Mouse (Mus musculus): ENCODE results near the gene Zfp672. TPM values are rescaled to one million over a fixed set of nuclear protein-coding genes. Genes with fewer than 3 reads are reported as not detected.
"Not testable (repeated sequence)": the region's sequence is repeated elsewhere in the genome, so short reads cannot be mapped to it uniquely, and the experiment has no call there.

Gene Zfp672
- polyA plus RNA-seq, 1 experiment: 75.8 TPM

DNA sequence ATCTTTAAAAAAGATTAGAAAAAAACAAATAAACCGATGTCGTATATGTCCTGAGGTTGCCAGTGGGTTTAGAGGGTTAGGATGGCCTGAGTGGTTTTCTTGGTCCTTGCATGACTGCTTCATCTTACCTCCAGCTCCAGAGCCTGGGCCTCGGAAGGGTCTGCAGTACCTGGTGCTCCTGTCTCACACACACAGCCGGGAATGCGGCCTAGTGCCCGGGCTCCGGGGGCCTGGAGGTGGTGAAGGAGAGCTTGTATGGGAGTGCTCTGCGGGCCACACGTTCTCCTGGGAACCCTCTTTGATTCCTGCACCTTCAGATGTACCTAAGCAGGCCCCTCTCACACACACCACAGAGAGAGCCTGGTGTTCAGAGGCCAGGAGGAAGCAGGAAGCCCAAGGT lies 21.5 kb downstream of the Zfp672 start:
- Histone ChIP-seq H3K4me1 (ENCODE audit: control insufficient read depth, insufficient read depth, insufficient read length, low read length) (0 out of 2 replicates have a peak, but pooled peaks cover 3% of the 10 kb centered on the region), H3K27ac (replicated peaks; ENCODE audit: low read depth, low read length) (no peak overlapping the region), H3K4me3 (ENCODE audit: insufficient read depth, low read depth, low read length) (no peak overlapping the region)

DNA sequence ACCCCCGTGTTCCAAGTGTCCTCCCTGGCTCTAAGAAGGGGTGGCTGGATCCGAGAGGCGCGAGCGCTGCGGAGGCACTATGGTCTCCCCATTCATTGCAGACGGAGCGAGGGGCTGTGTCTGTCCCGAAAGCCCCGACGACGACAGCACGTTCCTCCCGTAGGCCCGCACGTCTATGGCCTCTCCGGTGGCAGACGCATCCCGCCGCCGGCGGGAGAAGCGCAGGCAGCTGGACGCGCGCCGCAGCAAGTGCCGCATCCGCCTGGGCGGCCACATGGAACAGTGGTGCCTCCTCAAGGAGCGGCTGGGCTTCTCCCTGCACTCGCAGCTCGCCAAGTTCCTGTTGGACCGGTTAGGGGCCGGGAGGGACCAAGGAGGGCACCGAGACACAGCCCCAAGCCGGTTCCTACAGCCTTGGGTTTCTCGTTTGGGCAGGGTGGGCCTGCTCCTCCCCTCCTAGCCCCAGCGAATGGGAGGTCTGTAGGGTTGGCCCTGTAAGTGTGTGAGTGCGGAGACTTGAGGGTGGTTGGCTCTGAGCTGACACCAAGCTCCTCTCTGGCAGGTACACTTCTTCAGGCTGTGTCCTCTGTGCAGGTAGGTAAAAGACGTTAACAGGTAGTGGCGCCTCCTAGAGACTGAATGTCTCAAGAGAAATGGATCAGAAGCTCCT lies 22.6 kb downstream of the Zfp672 start:
- no peak overlapping the region for H3K27ac ChIP-seq (replicated peaks; ENCODE audit: low read depth, low read length)
- H3K4me3 ChIP-seq (ENCODE audit: insufficient read depth, low read depth, low read length): peak overlapping the region; percentile 65
- 0 out of 2 replicates have a peak, but pooled peaks cover 5% of the 10 kb centered on the region for H3K4me1 ChIP-seq (ENCODE audit: control insufficient read depth, insufficient read depth, insufficient read length, low read length)

- no peak within 1 kb of the TSS for H3K27ac ChIP-seq (replicated peaks; ENCODE audit: low read depth, low read length)
- H3K4me1 ChIP-seq (ENCODE audit: control insufficient read depth, insufficient read depth, insufficient read length, low read length): 0 out of 2 replicates have a peak, but pooled peaks cover 5% of the 10 kb centered on the region
- peak within 1 kb of the TSS; percentile 65 for H3K4me3 ChIP-seq (ENCODE audit: insufficient read depth, low read depth, low read length)
These were observed 23.3 kb downstream of the Zfp672 start, which contains the start of gene Zfp692 for GRCm38 (mm10) chr11:58306860-58307308. Zfp692 (plus strand) TSS chr11:58307069.

DNA sequence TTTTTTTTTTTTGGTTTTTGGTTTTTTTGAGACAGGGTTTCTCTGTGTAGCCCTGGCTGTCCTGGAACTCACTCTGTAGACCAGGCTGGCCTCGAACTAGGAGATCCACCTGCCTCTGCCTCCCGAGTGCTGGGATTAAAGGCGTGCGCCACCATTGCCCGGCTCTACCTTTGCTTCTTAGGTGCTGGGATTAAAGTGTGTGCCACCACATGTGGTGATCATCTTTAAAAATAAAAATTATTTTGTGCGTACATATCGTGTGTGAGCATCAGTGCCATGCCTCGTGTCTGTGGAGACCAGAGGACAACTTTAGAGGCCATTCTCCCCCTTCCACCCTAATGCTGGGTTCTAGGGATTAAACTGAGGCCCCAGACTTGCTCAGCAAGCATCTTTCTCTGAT lies 24.8 kb downstream of the Zfp672 start:
- not testable (repeated sequence) for H3K27ac ChIP-seq (replicated peaks; ENCODE audit: low read depth, low read length); H3K4me3 ChIP-seq (ENCODE audit: insufficient read depth, low read depth, low read length); H3K4me1 ChIP-seq (ENCODE audit: control insufficient read depth, insufficient read depth, insufficient read length, low read length)

- Histone ChIP-seq H3K4me3 (ENCODE audit: insufficient read depth, low read depth, low read length) (no peak overlapping the region), H3K27ac (replicated peaks; ENCODE audit: low read depth, low read length) (no peak overlapping the region), H3K4me1 (ENCODE audit: control insufficient read depth, insufficient read depth, insufficient read length, low read length) (0 out of 2 replicates have a peak, but pooled peaks cover 5% of the 10 kb centered on the region)
These were observed 26.5 kb downstream of the Zfp672 start for GRCm38 (mm10) chr11:58303594-58303993.

DNA sequence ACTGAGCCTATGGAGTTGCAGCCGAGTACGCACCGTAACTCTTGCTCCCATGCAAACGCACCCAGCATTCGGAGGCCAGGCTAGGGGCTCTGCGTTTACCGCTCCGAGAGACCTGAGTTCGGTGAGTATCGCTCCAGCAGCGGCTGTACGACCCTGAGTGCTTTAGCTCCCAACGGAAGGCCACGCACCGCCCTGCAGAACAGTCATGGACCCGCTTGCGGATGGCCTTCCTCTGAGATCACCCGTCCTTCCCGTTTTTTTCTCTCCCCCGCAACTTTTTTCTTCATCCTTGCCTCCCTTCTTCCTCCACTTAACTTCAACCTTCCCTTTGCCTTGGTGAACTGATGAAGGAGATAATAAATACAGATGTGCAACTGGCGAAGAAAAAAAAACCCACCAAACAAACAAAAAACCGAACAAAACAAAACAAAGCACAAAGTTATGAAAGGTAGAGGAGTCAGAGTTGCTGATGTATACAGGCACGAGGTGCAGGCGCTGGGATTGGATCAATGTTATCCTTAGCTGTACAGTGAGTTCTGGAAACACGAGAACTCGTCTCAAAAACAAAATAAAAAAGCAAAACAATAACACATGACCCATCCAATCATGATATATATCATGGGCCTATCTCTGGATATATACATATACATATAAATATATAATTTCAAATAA lies 27.2 kb downstream of the Zfp672 start:
- H3K4me1 ChIP-seq (ENCODE audit: control insufficient read depth, insufficient read depth, insufficient read length, low read length): 0 out of 2 replicates have a peak, but pooled peaks cover 5% of the 10 kb centered on the region
- H3K27ac ChIP-seq (replicated peaks; ENCODE audit: low read depth, low read length): peak overlapping the region; percentile 26
- peak overlapping the region; percentile 78 for H3K4me3 ChIP-seq (ENCODE audit: insufficient read depth, low read depth, low read length)

DNA sequence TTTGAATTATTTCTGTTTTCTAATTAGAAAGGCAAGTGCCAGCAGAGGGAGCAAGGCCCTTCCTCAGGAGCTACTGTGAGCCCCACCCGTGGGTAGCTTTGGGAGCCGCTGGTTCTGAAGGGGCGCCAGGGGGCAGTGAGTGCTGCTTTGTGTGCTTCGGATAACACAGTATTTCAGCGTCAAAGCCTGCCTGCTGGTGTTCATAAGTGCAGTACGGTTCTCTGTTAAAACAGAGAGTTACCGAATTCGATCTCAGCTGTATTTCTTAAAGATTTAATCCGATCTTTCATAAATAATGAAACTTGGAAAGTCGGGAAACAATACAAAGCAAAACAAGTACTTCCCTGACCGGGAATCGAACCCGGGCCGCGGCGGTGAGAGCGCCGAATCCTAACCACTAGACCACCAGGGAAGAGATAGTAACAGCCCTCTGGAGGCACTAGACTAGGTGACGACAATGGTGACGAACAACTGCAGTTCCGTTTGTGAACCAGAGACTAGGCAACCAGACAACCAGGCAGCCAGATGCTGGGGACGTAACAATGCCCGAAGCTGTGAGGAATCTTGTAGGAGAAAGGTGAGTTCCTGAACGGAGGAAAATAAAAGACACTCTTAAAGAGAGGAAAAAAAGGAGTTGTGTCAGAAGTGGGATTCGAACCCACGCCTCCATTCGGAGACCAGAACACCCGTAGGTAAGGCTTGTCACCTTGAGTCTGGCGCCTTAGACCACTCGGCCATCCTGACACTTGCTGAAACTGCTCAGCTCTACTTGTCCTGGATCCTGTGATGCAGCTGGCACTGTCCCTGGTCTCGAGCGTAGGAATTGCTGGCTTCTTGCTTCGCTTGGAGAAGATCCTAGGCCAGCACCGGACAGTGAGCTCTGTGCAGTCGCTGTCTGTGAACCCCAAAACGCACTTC lies 28.0 kb downstream of the Zfp672 start:
- Histone ChIP-seq H3K4me1 (ENCODE audit: control insufficient read depth, insufficient read depth, insufficient read length, low read length) (0 out of 2 replicates have a peak, but pooled peaks cover 2% of the 10 kb centered on the region), H3K27ac (replicated peaks; ENCODE audit: low read depth, low read length) (peak overlapping the region; percentile 39), H3K4me3 (ENCODE audit: insufficient read depth, low read depth, low read length) (peak overlapping the region; percentile 78)

DNA sequence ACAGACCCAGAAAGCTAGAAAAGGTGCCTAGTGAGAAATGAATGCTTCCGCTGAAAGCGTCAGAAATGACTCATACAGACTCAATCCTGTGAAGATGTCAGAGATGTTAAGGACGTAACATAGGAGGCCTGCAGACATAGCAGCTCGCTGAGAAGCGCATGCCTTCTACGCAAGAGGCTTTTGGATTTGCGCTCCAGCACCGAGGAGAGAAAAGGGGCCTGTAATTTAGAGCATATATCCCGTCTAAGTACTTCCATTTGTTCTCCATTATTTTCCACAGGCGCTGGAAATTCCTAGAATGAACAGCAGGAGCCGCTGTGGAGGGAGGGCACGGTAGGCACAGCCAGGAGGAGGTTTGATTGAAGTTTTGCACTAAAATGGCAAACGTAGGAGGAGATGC lies 29.1 kb downstream of the Zfp672 start:
- H3K4me1 ChIP-seq (ENCODE audit: control insufficient read depth, insufficient read depth, insufficient read length, low read length): 0 out of 2 replicates have a peak, but pooled peaks cover 2% of the 10 kb centered on the region
- peak overlapping the region; percentile 42 for H3K4me3 ChIP-seq (ENCODE audit: insufficient read depth, low read depth, low read length)
- no peak overlapping the region for H3K27ac ChIP-seq (replicated peaks; ENCODE audit: low read depth, low read length)

GRCm38 (mm10) chr11:58297396-58297795 lies 32.7 kb downstream of the Zfp672 start:
- Histone ChIP-seq H3K4me3 (ENCODE audit: insufficient read depth, low read depth, low read length) (no peak overlapping the region), H3K4me1 (ENCODE audit: control insufficient read depth, insufficient read depth, insufficient read length, low read length) (no peaks in the 10 kb centered on the region), H3K27ac (replicated peaks; ENCODE audit: low read depth, low read length) (no peak overlapping the region)

- H3K4me3 ChIP-seq (ENCODE audit: insufficient read depth, low read depth, low read length): no peak overlapping the region
- H3K27ac ChIP-seq (replicated peaks; ENCODE audit: low read depth, low read length): no peak overlapping the region
- H3K4me1 ChIP-seq (ENCODE audit: control insufficient read depth, insufficient read depth, insufficient read length, low read length): no peaks in the 10 kb centered on the region
These were observed 37.3 kb downstream of the Zfp672 start for GRCm38 (mm10) chr11:58292791-58293190.

GRCm38 (mm10) chr11:58290812-58291211 lies 39.3 kb downstream of the Zfp672 start:
- Histone ChIP-seq H3K4me1 (ENCODE audit: control insufficient read depth, insufficient read depth, insufficient read length, low read length) (no peaks in the 10 kb centered on the region), H3K27ac (replicated peaks; ENCODE audit: low read depth, low read length) (no peak overlapping the region), H3K4me3 (ENCODE audit: insufficient read depth, low read depth, low read length) (no peak overlapping the region)

GRCm38 (mm10) chr11:58289992-58290682 lies 40.0 kb downstream of the Zfp672 start:
- Histone ChIP-seq H3K4me1 (ENCODE audit: control insufficient read depth, insufficient read depth, insufficient read length, low read length) (no peaks in the 10 kb centered on the region), H3K4me3 (ENCODE audit: insufficient read depth, low read depth, low read length) (no peak overlapping the region), H3K27ac (replicated peaks; ENCODE audit: low read depth, low read length) (no peak overlapping the region)

- Histone ChIP-seq H3K27ac (replicated peaks; ENCODE audit: low read depth, low read length) (no peak overlapping the region), H3K4me1 (ENCODE audit: control insufficient read depth, insufficient read depth, insufficient read length, low read length) (no peaks in the 10 kb centered on the region), H3K4me3 (ENCODE audit: insufficient read depth, low read depth, low read length) (no peak overlapping the region)
These were observed 47.6 kb downstream of the Zfp672 start for GRCm38 (mm10) chr11:58282518-58282917.

- no peaks in the 10 kb centered on the region for H3K4me1 ChIP-seq (ENCODE audit: control insufficient read depth, insufficient read depth, insufficient read length, low read length)
- no peak overlapping the region for H3K27ac ChIP-seq (replicated peaks; ENCODE audit: low read depth, low read length)
- no peak overlapping the region for H3K4me3 ChIP-seq (ENCODE audit: insufficient read depth, low read depth, low read length)
These were observed 48.1 kb downstream of the Zfp672 start for GRCm38 (mm10) chr11:58281970-58282496.
